Mouse (Mus musculus): ENCODE results near the gene Yod1.

DNA sequence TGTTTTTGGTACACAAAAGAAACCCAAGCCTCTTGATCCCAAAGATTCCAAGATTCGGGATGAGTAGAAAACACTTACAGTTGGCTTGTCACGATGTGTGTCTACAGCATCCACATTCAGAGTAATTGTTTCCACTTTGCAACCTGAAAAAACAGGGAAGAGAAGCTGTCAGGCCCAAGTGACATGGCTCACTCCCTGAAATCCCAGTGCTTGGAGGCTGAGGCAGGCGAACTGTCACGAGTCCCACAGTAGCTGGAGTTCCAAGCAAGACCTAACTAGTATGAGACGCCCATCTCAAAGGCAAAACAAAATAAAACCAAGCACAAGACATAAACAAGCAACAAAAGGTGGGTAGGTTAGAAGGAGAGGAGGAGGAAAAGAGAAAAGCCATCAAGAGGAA, 18.5 kb upstream of the Yod1 start:
- TF ChIP-seq CTCF (IDR thresholded peaks at IDR 0.05; ENCODE audit: borderline replicate concordance, extremely low read depth, insufficient read depth, insufficient read length) = no peak
- TF ChIP-seq POLR2A (IDR thresholded peaks at IDR 0.05; ENCODE audit: borderline replicate concordance, extremely low read depth, insufficient read depth, insufficient read length, poor library complexity, severe bottlenecking) = no peak
